Comparison of ENCODE assay signal across 24 mouse cellular contexts in genomic region chr2:25975141-25975770, GRCm38 (mm10). TPM values are rescaled to one million over a fixed set of nuclear protein-coding genes. Genes with fewer than 3 reads are reported as not detected.
DNase-seq lines count a peak whose midpoint lies in the region; ATAC-seq and TF ChIP-seq lines count a peak whose summit lies in the region.
"Had no signal": no experiment of that assay in that cellular context is flagged by ENCODE, and none has a peak within 500 bp of the region (broad histone marks: within the 10 kb centered on the region; RNA-seq: fewer than 3 reads in every experiment).

No protein-coding gene starts in this region.

- WGBS in thymus, adult 2 months, result 87% methylated on average over 4 of the region's 4 CpGs

- peaks cover 25 to 75% of the 10 kb centered on the region in 2 experiments for H3K4me1 ChIP-seq in CH12.LX (ENCODE audit: control insufficient read depth in 1 of 2, insufficient read depth in 2 of 2)
- peaks cover 60% of the 10 kb centered on the region for H3K4me1 ChIP-seq in G1E (ENCODE audit: insufficient read depth, low read depth, low read length)
- H3K4me1 ChIP-seq in thymus, adult 2 months (replicated peaks; ENCODE audit: control insufficient read depth, insufficient read depth, low read length), result peaks cover 2% of the 10 kb centered on the region; the same call in 1 of the 2 replicates

- TF ChIP-seq POLR2A in CH12.LX (IDR thresholded peaks at IDR 0.05; ENCODE audit: low read depth, low read length), result no peak
- TF ChIP-seq POLR2A in thymus, adult 2 months (IDR thresholded peaks at IDR 0.05; ENCODE audit: control insufficient read depth, extremely low read depth, insufficient read depth, low read length, poor library complexity), result no peak

- no peak overlapping the region for H3K4me3 ChIP-seq in CH12.LX (replicated peaks in 1 of 3; ENCODE audit: low read depth in 2 of 3, low read length in 2 of 3, poor library complexity in 1 of 3)
- no peak overlapping the region for H3K4me3 ChIP-seq in G1E (ENCODE audit: low read depth, low read length)
- no peak overlapping the region for H3K4me3 ChIP-seq in thymus, adult 2 months (ENCODE audit: control insufficient read depth, insufficient read depth, low read length)
- H3K4me3 ChIP-seq: embryonic facial prominence, embryonic 13.5 days; embryonic facial prominence, embryonic 15.5 days; forebrain, embryonic 13.5 days; forebrain, embryonic 15.5 days; gastrocnemius, adult 2 months had no signal

- no peak for TF ChIP-seq EP300 in CH12.LX (IDR thresholded peaks at IDR 0.05; ENCODE audit: low read length)

- no peak overlapping the region for H3K4me2 ChIP-seq in CH12.LX (ENCODE audit: insufficient read depth, low read depth, poor library complexity, severe bottlenecking)
- H3K4me2 ChIP-seq: embryonic facial prominence, embryonic 13.5 days; embryonic facial prominence, embryonic 15.5 days; forebrain, embryonic 13.5 days; forebrain, embryonic 15.5 days had no signal

- DNase-seq in 3T3-L1 (ENCODE audit: low read depth, low spot score) (peak; percentile 32), CH12.LX (ENCODE audit: extremely low read depth) (no peak), G1E (ENCODE audit: low spot score) (no peak), NIH3T3 (ENCODE audit: low read depth) (peak; percentile 25)
- no peak for DNase-seq in cerebellum, postnatal 36 days
- DNase-seq in cerebellum, adult 11-12 months, result no peak
- DNase-seq in kidney, postnatal 14 days, result no peak
- no peak for DNase-seq in thymus, adult 2 months
- DNase-seq: adrenal gland, adult 8-10 months; adrenal gland, postnatal 14 days; adrenal gland, postnatal 36 days; B cell, adult 2 months; cerebellum, adult 18-20 months; cerebellum, adult 9-10 months; cerebellum, postnatal 10 days; cerebellum, postnatal 25 days; embryo, embryonic 11 days; forebrain, postnatal 0 days; gastrocnemius, adult 2 months had no signal

- peaks cover 34% of the 10 kb centered on the region for H3K79me2 ChIP-seq in CH12.LX (replicated peaks; ENCODE audit: control insufficient read depth, extremely low read depth, insufficient read depth, poor library complexity, severe bottlenecking)

- H3K9ac ChIP-seq in CH12.LX (ENCODE audit: insufficient read depth, low read depth), result no peak overlapping the region
- H3K9ac ChIP-seq: embryonic facial prominence, embryonic 13.5 days; embryonic facial prominence, embryonic 15.5 days; forebrain, embryonic 13.5 days; forebrain, embryonic 15.5 days; forebrain, postnatal 0 days had no signal

- TF ChIP-seq RAD21 in CH12.LX (IDR thresholded peaks at IDR 0.05; ENCODE audit: low read depth, low read length), result no peak

- H3K27me3 ChIP-seq in CH12.LX (replicated peaks) (no peaks in the 10 kb centered on the region), G1E (ENCODE audit: insufficient read depth, low read length) (no peaks in the 10 kb centered on the region)
- H3K27me3 ChIP-seq in thymus, adult 2 months (ENCODE audit: control insufficient read depth, insufficient read depth, low read length), result no peaks in the 10 kb centered on the region
- H3K27me3 ChIP-seq: embryonic facial prominence, embryonic 13.5 days; embryonic facial prominence, embryonic 15.5 days; forebrain, embryonic 13.5 days; forebrain, embryonic 15.5 days had no signal

- in situ Hi-C loops in CH12.LX (cut with MboI; ENCODE audit: low pct_ligation_motif_present, low pct_unique_long_range_greater_than_20kb, low sequenced_read_pairs), result no loop called here

- dilution Hi-C loops in CH12.LX (cut with MboI; ENCODE audit: extremely low pct_ligation_motif_present, extremely low pct_unique_long_range_greater_than_20kb, low sequenced_read_pairs), result no loop called here

- no peaks in the 10 kb centered on the region for H3K9me3 ChIP-seq in CH12.LX (replicated peaks; ENCODE audit: low read length)
- no peaks in the 10 kb centered on the region for H3K9me3 ChIP-seq in G1E (replicated peaks)
- H3K9me3 ChIP-seq: embryonic facial prominence, embryonic 13.5 days; embryonic facial prominence, embryonic 15.5 days; forebrain, embryonic 13.5 days; forebrain, embryonic 15.5 days had no signal

- no peak overlapping the region for H3K27ac ChIP-seq in CH12.LX (ENCODE audit: insufficient read depth, low read depth)
- no peak overlapping the region for H3K27ac ChIP-seq in thymus, adult 2 months (ENCODE audit: control insufficient read depth, insufficient read depth, low read length)
- H3K27ac ChIP-seq: embryonic facial prominence, embryonic 13.5 days; embryonic facial prominence, embryonic 15.5 days; forebrain, embryonic 13.5 days; forebrain, embryonic 15.5 days; gastrocnemius, adult 2 months had no signal

- peak; percentile 34; the same call in 1 of the 2 replicates for ATAC-seq in G1E (ENCODE audit: extremely low read depth, insufficient number of reproducible peaks, low FRiP score, poor library complexity, severe bottlenecking)
- ATAC-seq: CD4-positive, CD25-positive, alpha-beta regulatory T cell, adult 4 months; forebrain, embryonic 13.5 days; forebrain, embryonic 15.5 days; forebrain, postnatal 0 days had no signal

- TF ChIP-seq CTCF in CH12.LX (conservative IDR thresholded peaks at IDR 0.05 in 1 of 2, IDR thresholded peaks at IDR 0.05 in 1 of 2; ENCODE audit: low read depth in 2 of 2, low read length in 2 of 2) (no peak), G1E (IDR thresholded peaks at IDR 0.05; ENCODE audit: low read depth, low read length) (no peak)
- TF ChIP-seq CTCF in thymus, adult 2 months (IDR thresholded peaks at IDR 0.05; ENCODE audit: borderline replicate concordance, control insufficient read depth, extremely low read depth, insufficient read depth, low read length, poor library complexity), result no peak

- peaks cover 4 to 35% of the 10 kb centered on the region in 2 experiments for H3K36me3 ChIP-seq in CH12.LX (replicated peaks in 1 of 2; ENCODE audit: control insufficient read depth in 1 of 2, insufficient read depth in 1 of 2, low read length in 1 of 2)
- H3K36me3 ChIP-seq in G1E (replicated peaks), result peaks cover 60% of the 10 kb centered on the region
- no peaks in the 10 kb centered on the region for H3K36me3 ChIP-seq in thymus, adult 2 months (ENCODE audit: control insufficient read depth, insufficient read depth, low read length)
- H3K36me3 ChIP-seq: embryonic facial prominence, embryonic 15.5 days had no signal

TF ChIP-seq in CH12.LX, 34 proteins besides CTCF, POLR2A, EP300 and RAD21:
- TF ChIP-seq MAFK (IDR thresholded peaks at IDR 0.05; ENCODE audit: insufficient replicate concordance, low read length), result peak; percentile 73; the same call in 1 of the 2 replicates
- TF ChIP-seq POLR2AphosphoS2 (IDR thresholded peaks at IDR 0.05; ENCODE audit: low read depth, low read length), result no peak
TF ChIP-seq in CH12.LX: peak in this region for 1.

RNA-seq across cellular contexts. Expression of gene Camsap1, which starts 7.8 kb away (rescaled TPM):
- 13.8 and 17.2 TPM in 2 replicates for total RNA-seq in CH12.LX (2012; rRNA removed)
- total RNA-seq in CH12.LX (2014; rRNA removed), result 6.2 and 6.9 TPM in 2 replicates
- polyA plus RNA-seq in CH12.LX (2012; ENCODE audit: insufficient read length, low read depth), result 22.1 and 23.4 TPM in 2 replicates
- total RNA-seq in G1E (2014; fragmentation: Nextera tagmentation), result 21.6 and 28.9 TPM in 2 replicates
- 12.9 and 18.2 TPM in 2 replicates for total RNA-seq in G1E (2017)
- 4.8 and 5.1 TPM in 2 replicates for polyA plus RNA-seq in G1E (2012)
- polyA plus RNA-seq in thymus, adult 2 months (2012; rRNA removed), result 20.7 and 21.7 TPM in 2 replicates

RNA-seq across cellular contexts. Expression of gene Ubac1, which starts 46.3 kb away (rescaled TPM):
- total RNA-seq in CH12.LX (2012; rRNA removed), result 90.0 and 92.0 TPM in 2 replicates
- 80.3 and 80.5 TPM in 2 replicates for total RNA-seq in CH12.LX (2014; rRNA removed)
- 88.9 and 99.7 TPM in 2 replicates for polyA plus RNA-seq in CH12.LX (2012; ENCODE audit: insufficient read length, low read depth)
- 36.4 and 110 TPM in 2 replicates for total RNA-seq in G1E (2014; fragmentation: Nextera tagmentation)
- 41.3 and 42.2 TPM in 2 replicates for total RNA-seq in G1E (2017)
- 99.1 and 128 TPM in 2 replicates for polyA plus RNA-seq in G1E (2012)
- 61.9 and 66.3 TPM in 2 replicates for polyA plus RNA-seq in thymus, adult 2 months (2012; rRNA removed)

Comparison
In these comparisons a context has a peak if more than half of its experiments do, and no peak if none do; other contexts are left out.
1. DNase-seq: peak in 3T3-L1 (single experiment) and NIH3T3 (single experiment); none in CH12.LX (single experiment), G1E (single experiment), cerebellum, postnatal 36 days (0 of 2), cerebellum, adult 11-12 months (single experiment), kidney, postnatal 14 days (single experiment) and thymus, adult 2 months (single experiment).